Mouse (Mus musculus) right cerebral cortex, postnatal 25 days (tissue): ENCODE measurements around the gene Mettl21a.
"Not testable (repeated sequence)": the region's sequence is repeated elsewhere in the genome, so short reads cannot be mapped to it uniquely, and the experiment has no call there.

Experiments
- DNase-seq: peaks from one replicate; pipeline ENCODE4 v3.0.0; 2022

Mettl21a gene

DNA sequence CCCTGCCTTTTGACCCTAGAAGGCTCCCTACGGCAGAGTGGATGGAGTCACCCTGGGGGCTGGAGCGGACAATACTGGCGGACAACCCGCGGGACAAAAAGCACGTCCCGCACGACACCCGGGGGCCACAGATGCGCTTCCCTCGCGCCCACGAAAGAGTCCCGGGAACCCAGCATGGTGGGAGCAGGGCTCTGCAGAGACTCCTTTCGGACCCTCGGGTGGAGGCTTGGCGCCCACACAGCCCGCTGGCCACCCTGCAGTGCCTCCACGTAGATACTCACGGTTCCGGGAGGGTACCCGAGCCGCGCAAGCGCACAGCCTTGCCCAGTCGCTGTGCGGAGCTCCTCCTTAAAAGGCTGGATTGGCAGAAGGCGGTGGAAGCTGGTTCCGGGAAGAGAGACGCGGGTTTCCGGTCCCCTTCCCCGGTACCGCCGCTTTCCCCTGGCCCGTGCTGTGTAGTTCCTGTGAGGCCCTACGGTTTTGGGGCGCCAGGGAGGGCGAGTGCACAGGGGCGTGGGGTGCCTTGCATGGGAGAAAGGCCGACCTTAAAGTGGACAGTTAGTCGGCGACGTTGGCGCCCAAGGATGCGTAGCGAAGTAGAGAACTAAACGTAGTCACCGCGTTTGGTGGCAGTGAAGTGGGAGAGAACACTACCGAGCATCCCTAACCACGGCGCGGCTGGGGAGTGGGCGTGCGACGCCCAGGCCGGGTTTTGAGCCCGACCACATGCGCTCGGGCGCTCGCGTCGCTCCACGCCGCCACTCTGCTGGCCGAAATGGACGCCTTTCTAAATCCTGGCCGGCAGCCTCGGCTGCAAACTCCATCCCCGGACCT is at the start of gene Mettl21a:
Gene Mettl21a (minus strand): TSS at position 362 of the 834 bp plus-strand sequence.
- peak; percentile 93 for DNase-seq

DNA sequence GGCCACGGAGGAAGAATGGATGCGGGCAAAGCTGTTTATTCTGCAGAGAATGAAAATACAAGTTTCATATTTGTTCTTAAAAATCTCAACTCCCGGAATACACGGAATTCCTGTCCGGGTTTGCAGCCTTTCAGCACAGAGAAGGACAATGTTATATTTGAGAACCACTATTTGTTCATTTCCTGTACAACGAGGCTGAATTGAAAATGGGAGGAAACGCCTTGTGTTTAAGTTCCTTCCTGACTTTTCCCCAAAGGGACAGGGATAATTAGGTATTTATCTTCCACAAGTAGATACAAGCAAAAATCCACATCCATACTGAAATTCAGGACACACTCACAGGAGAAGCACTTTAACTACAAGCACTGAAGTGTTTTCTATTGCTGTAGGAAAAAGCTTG is 41.8 kb upstream of the Mettl21a start:
- no peak for DNase-seq

DNA sequence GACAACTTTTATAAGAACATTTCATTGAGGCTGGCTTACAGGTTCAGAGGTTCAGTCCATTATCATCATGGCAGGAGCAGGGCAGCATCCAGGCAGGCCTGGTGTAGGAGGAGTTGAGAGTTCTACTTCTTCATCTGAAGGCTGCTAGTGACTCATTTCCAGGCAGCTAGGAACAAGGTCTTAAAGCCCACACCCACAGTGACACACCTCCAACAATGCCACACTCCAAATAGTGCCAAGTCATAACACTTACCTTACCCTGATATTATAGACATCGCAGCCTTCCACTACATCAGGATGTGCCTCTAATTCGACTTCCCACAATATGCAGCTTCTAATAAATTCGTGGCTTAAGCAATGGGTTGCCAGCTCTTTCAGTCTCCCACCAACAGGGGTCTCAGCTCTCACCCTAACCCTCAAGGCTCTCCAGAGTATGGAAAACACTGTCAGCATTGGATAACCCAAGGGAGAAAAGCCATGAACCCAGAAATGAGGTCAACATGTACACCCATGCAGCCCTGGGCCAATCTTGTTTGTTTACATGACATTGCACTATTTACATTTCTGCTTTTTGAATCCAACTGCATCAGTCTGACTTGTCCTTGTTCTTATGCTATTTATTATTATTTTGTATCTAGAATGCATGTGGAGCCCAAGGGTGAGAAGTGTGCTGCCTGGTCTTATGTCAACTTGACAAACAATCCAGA is 39.5 kb upstream of the Mettl21a start:
- DNase-seq, result no peak

DNA sequence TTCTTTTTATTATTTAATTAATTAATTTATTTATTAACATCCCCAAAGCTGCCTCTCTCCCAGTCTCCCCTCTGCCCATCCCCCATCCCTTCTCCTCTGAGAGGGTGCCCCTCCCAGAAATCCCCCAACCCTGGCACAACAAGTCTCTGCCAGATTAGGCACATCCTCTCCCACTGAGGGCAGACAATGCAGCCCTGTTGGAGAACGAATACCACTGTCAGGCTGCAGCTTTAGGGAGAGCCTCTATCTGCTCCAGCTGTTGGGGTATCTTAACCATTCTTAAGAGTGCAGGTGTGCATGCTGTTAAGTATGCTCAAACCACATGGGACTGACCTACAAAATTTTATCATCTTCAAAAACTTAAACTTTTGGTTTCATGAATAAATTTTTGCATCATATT is 38.4 kb upstream of the Mettl21a start:
- no peak for DNase-seq

DNA sequence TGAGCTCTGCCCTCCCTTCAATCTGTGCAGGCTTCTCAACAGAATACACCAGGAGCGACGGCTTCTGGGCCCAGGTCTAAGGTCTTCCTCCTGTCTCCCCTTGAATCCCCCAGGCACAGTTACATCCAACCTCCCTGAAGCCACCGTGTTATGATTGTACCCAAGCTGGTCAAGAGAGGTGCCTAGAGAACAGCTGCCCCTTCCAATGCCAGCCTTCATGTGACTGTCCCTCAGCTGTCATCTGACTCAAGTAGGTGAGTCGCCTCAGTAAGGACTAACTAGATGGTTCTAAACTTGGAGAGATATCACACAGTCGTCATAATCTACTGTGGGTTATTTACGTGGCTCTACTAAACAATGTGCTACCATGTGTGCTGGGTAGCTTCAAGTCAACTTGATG is 36.7 kb upstream of the Mettl21a start:
- DNase-seq, result no peak

DNA sequence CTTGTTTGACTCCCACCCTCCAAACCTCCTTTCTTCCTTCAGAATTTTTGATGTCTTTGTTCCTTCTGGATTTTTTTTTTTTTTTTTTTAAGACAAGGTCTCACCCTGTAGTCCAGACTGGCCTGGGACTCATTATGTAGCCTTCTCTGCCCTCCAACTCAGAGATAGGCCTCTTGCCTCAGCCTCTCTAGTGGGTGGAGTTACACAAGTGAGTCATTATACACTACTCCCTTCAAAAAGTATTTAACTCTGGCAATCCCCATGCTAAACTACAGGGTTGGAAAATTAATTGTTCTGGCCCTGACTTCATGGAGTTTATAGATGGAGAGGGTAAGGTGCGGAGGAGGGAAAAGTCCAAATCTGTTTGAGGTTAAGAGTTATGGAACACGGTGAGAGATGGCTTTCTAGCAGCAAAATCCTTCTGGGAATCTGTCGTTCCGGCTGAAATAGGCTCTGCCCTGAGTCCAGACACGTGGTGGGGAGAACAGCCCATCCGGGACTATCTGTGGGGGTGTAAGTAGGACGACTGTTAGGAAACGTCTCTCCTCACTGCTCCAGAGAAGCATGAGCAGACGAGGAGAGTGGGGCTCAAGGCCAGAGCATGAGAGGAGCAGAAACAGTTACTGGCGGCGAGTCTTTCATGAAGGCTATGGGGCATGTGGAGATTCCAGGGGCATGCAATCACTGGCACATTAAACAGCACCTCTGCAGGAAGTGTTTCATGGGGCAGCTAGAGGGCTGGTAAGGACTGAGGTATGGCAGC is 32.5 kb upstream of the Mettl21a start:
- no peak for DNase-seq

DNA sequence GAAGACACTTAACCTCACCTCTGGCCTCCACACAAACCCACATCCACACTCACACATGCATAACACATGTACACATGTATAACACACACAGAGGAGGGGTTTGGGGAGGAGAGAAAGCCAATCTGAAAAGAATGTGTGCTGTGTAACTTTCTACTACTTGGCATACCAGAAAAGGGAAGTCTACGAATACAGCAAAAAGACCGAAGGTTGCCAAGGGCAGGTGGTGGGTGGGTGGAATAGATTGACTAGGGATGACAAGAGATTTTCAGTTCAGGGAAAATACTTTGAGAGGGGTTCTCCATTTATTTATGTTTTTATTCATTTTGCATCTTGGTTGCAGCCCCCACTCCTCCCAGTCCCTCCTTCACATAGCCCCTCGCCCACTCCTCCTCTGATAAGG is 27.5 kb upstream of the Mettl21a start:
- no peak for DNase-seq

DNA sequence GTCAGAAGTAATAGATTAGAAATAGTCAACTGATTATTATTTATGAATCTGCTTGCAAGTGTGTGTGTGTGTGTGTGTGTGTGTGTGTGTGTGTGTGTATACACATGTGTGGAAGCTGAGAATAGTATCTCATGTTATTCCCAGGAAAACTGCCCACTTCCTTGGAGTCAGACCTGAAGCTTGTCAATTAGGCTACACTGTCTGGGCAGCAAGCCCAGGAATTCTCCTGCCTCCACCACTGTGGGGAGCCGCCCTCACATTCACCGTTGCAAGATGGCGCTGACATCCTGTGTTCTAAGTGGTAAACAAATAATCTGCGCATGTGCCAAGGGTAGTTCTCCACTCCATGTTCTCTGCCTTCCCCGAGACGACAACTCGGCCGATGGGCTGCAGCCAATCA is 25.5 kb upstream of the Mettl21a start:
- DNase-seq, result not testable (repeated sequence)

DNA sequence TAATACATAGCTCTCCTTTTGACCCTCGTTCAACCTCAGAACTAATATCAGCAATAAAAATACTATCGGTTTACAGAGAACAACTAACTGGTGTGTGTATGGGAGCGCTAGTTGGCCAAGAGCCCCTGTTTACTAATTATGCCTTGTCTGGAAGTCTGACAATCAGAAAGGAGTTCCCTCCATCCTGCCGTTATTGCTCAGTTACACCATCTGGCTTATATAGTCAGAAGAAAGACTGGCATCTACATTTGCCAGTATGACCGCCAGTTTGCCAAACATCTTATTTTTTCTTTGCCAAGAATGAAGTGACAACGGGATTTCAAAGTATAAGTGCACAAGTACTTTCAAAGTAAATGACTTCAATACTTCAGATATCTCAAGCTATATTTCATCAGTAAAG is 24.0 kb upstream of the Mettl21a start:
- no peak for DNase-seq

DNA sequence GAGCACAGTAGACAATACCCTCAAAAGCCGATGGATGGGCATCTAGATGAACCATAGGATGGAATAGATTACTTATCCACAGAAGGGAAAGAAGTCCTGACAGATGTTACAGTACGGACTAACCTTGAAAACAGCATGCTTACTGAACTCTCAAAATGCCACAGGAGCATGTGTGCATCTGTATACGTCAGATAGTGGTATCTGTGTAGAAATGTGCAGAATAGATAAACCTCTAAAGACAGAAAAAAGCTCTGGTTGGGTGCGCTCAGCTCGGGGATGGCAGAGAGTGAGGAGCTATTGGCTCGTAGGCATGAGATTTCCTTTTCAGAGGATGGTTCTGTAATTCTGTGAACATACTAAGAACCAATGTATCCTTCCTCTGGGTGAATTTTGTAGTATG is 22.2 kb upstream of the Mettl21a start:
- no peak for DNase-seq

DNA sequence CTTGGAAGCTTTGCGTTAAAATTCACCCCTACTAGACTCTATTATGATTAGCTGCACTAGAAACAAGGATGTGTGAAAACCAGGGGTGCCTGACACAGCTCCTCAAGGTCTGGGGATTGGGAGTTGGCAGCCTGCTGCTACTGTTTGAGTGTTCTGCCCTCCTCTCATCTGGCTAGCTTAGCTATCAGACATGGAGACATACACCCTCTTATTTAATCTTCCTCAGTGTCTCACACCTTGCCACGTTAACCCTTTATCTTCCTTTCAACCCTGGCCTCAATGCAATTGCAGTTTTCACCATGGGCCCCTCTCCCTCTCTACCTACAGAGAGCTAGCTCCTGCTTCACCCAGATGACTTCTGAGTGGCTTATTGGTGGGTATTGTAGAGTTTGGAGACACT is 18.6 kb upstream of the Mettl21a start:
- DNase-seq, result no peak

DNA sequence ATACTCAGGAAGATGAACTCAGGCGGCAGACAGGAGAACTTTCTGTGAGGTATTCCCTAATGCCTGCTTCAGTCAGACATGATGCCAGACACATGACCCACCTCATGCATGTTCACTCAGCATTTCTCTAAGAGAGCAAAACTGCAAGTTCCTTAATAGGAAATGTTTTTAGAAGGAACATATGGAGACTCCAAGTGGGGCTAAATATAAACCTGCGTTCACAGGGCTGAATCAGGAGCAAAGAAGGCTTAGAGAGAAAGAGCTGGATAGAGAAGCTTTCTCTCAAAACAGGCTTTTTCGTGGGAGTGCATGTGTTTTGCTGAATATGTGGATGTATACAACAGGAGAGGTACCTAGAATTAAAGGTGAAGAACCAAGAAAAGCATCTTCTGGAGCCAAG is 16.2 kb upstream of the Mettl21a start:
- DNase-seq, result peak; percentile 39

DNA sequence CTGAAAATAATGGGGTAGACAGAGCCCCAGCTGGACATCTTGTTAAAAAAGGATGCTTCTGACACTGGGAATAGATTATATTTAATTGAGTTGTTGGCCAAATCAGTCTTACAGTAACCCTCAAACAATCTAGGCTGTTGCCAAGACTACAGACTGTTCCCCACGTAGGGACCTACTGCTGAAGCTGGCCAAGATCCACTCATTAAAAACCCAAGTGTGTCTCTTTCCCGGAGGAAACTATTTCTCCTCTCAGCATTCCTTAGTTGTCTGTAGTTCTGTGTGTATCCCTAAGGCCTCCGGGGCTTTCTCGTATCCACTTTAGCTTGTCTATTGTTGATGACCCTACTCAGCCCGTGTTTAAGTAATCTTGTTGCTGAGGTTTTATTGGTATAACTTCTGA is 14.5 kb upstream of the Mettl21a start:
- no peak for DNase-seq

DNA sequence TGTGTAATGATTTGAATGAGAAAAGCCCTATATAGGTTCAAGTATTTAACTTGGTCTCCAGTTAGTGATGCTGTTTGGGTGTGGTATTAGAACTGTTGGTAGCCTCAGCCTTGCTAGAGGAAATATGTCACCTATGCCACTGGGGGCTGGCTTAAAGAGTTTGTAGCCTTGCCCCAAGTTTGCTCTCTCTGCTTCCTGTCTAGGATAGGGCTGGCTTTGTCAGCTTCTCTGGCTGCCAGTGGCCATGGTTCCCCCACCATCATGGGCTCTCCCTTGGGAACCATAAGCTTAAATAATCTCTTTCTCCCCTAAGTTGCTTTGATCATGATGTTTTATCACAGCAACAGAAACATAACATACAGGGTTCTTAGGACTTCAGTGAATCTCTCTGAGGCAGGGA is 8.2 kb upstream of the Mettl21a start:
- no peak for DNase-seq

DNA sequence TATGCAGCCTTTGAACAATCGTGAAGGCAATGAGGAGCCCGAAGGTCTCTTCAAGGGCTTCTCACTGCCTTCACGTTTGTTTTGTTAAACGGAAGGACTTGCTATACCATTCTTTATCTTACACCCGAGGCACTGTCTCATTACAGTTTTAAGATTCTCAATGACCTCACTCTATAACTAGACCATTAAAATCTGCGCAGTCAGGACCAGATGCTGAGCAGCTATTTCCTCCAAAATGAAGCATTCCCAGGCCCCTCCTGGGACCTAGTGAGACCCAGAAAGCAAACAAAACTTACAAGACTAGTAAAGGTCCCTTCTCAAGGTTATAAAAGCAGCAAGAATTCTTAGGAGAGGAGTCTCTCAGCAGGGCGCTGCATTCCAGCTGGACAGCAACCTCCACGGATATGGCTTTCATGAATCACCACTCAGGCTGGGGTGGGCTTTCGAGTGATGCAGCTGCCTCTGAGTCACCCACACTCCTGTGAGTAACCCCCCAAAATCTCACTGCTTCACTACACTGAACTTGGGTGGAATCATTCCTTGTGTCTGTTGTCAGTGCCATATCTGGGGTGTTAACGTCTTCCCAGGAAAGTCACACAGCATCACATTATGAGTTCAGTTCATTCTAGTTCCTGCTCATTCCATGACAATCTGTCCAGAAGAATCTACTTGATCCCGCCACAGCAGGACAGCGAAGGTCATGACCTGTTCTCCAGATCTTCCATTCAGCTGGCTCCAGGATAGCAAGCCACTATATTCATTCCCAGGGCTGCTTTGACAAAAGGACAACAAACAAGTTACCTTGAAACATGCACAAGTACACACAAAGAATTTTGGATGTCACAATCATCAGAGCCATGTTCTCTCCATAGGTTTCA is 6.8 kb upstream of the Mettl21a start:
- DNase-seq, result peak; percentile 16

DNA sequence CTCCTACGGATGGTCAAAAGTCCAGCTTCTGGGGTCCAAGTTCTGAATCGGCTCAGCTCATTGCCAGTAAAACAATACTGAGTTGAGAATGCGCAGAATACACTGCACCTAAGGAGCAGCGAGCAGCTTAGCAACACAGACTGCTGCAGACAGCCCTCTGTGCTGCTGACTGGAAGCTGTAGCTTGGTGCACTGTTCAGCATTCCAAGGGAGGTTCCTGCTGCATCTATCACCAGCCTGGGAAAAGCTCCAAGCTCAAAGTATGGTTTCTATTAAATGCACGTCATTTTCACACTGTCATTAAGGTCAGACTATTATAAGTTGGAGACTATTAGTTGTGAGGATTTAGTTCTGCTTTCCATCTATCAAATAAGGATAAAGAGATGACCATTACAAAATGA is 4.1 kb upstream of the Mettl21a start:
- DNase-seq, result no peak

DNA sequence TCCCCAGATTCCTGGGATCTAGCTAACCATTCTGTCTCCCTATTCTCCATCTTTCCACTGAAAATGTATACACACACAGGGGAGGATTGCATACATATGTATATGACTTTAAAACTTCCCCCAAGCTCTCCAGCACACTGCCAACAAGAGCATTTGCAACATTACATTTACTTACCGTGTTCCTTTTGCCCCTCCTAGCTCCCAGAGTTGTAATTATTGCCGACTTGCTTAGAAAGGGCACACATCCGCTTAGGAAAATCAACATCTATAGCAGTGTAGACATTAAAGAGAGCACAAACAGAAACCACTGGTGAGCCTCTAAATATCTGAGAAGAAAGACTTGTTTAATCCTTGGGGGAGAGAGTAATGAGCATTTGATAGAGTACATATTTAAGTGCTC is 1.2 kb upstream of the Mettl21a start:
- DNase-seq, result no peak

DNA sequence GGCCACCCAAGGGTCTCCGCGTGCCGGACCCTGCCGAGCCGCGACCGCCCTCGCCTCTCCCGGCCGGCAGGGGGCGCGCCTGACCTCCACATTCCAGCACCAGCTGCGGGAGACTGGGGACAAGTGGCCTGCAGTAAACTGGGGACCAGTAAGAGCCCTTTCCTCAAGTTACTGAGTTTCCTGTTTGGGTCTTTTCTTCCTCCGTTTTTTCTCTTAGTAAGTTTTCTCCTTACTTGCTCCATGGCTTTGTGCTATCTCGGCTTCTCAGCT is 608 bp upstream of the Mettl21a start:
- peak; percentile 87 for DNase-seq

DNA sequence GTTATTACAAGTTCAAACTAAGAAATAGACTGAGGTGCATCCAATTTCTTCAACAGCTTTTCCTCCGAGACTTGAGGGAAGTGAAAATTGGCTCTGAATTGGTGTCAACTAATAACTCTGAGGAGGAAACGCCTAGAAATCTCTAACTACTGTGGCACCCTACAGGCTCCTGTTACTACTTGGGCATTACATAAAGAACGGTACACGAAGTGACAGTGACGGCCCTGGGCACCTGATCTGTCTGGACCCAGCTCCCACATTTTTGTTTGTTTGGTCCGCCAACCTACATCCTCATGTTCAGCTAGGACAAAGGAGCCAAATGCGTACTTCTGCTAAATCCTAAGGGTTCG is 536 bp downstream of the Mettl21a start:
- DNase-seq, result no peak

DNA sequence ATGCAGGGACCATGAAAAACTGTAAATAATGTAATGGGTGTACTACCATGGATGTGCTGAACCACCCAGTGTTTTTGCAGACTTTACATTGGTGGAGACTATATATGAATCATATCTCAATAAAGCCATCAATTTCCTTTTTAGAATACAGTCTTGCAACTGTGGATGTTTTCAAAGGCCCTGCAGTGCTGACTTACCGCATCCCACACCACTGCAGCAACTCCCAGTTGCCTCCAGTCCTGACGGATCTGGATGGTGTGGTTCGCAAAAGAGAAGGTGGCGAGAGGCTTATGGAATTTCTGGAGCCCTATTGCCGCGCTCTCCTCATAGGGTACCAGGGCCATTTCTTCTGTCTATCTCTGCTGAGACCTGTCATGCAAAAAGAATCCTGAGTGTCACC is 966 bp downstream of the Mettl21a start:
- no peak for DNase-seq

DNA sequence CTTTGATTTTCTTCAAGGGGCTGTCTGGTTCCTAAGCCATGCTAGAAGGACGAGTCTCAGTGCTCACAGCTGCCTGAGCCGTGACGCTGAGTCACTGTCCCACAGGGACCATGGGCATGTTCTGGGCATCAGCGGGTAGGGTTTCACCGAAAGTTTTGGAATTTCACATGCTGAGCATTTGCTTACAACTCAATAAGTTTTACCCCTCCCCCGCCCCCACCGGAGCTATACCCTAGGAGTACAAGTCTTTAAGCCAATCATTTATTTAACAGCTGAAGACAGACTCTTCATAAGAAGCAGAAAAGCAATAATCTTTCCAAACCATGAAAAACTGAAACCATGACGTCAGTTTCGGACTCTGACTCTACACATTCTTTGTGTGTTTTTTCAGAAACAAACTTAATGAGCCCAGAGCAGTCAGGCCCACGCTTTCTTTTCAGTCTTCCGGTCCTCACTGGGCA is 1.5 kb downstream of the Mettl21a start:
- no peak for DNase-seq

DNA sequence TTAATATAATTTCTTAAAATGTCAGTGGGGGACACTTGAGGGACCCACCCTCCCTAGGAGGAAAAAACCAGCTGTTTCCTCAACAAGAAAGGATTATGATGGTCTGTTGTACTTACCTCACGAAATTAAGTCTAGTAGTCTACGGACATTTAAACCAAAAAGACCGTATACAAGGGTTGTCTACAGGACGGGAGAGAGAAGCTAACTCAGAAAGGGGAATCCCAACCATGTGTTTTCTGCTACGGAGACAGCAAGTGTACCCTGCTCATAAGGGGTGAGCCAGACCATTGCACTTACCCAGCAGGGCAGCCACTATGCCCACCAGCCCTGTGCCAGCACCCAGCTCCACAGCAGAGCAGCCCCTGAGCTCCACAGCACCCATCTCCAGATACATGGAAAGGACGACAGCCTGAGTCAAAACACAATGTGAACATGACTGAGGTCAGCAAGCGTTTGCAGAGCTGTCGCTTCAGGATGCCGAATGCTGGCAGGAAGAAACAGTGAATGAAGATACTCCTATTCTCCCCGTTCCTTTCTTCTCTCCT is 2.2 kb downstream of the Mettl21a start:
- no peak for DNase-seq

DNA sequence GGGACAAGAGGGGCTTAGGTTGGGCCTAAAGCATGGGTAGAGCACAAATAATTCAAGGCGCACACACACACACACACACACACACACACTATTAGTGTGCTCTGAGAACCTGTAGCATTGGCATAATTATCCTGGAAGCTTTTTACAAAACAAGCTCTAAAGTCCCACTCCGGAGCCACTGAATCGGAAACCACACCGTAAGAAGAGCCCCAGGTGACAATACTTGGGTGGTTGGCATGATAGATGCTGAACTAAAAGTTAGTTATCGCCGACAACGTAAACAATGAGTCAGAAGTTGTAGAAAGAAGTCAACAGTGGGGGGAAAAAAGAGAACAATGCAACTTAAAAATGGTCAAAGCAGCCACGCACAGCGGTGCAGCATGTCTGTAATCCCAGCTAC is 2.7 kb downstream of the Mettl21a start:
- no peak for DNase-seq
